Mouse (Mus musculus) c-Kit-positive CD71-negative TER-119-negative erythroid progenitor cells, embryonic 14.5 days (primary cell): ENCODE results near the gene Fbxl8.
"Not testable (repeated sequence)": the region's sequence is repeated elsewhere in the genome, so short reads cannot be mapped to it uniquely, and the experiment has no call there.

Experiments
- DNase-seq: peaks from one replicate; pipeline ENCODE4 v3.0.0-alpha.2; 2013; ENCODE audit warnings: low read depth

Fbxl8 gene

GRCm38 (mm10) chr8:105282239-105282638, 17.8 kb downstream of the Fbxl8 start:
- no peak for DNase-seq

- no peak for DNase-seq
Measured at GRCm38 (mm10) chr8:105283074-105283473, 18.6 kb downstream of the Fbxl8 start.

- DNase-seq = no peak
Measured at GRCm38 (mm10) chr8:105285514-105285913, 21.1 kb downstream of the Fbxl8 start.

- DNase-seq = no peak
Measured at GRCm38 (mm10) chr8:105286907-105287306, 22.5 kb downstream of the Fbxl8 start.

GRCm38 (mm10) chr8:105288231-105288630, 23.8 kb downstream of the Fbxl8 start:
- DNase-seq = no peak

- peak; percentile 96 for DNase-seq
Measured at GRCm38 (mm10) chr8:105288958-105289732, 24.7 kb downstream of the Fbxl8 start.

- DNase-seq = no peak
Measured at GRCm38 (mm10) chr8:105289805-105290460, 25.5 kb downstream of the Fbxl8 start, which contains the start of gene 4931428F04Rik. Gene 4931428F04Rik, minus strand, starts transcription at chr8:105289864.

- DNase-seq = peak; percentile 97
Measured at GRCm38 (mm10) chr8:105290554-105291314, 26.3 kb downstream of the Fbxl8 start.

GRCm38 (mm10) chr8:105291364-105291763, 26.9 kb downstream of the Fbxl8 start:
- DNase-seq = not testable (repeated sequence)

- not testable (repeated sequence) for DNase-seq
Measured at GRCm38 (mm10) chr8:105291802-105292201, 27.4 kb downstream of the Fbxl8 start.

- no peak for DNase-seq
Measured at GRCm38 (mm10) chr8:105292471-105292870, 28.0 kb downstream of the Fbxl8 start.

GRCm38 (mm10) chr8:105293405-105293804, 29.0 kb downstream of the Fbxl8 start:
- no peak for DNase-seq

- no peak for DNase-seq
Measured at GRCm38 (mm10) chr8:105294776-105295175, 30.3 kb downstream of the Fbxl8 start.

GRCm38 (mm10) chr8:105295256-105295655, 30.8 kb downstream of the Fbxl8 start:
- DNase-seq = no peak

- DNase-seq = no peak
Measured at GRCm38 (mm10) chr8:105295895-105296573, 31.6 kb downstream of the Fbxl8 start, which contains the start of gene Exoc3l. Gene Exoc3l, minus strand, starts transcription at chr8:105296101.

GRCm38 (mm10) chr8:105297511-105298192, 33.2 kb downstream of the Fbxl8 start, which contains the start of gene E2f4:
Gene E2f4, plus strand, starts transcription at chr8:105297663.
- peak; percentile 86 for DNase-seq

GRCm38 (mm10) chr8:105298351-105299252, 34.2 kb downstream of the Fbxl8 start:
- DNase-seq = no peak

GRCm38 (mm10) chr8:105299962-105300361, 35.5 kb downstream of the Fbxl8 start:
- no peak for DNase-seq

GRCm38 (mm10) chr8:105303396-105303795, 38.9 kb downstream of the Fbxl8 start:
- DNase-seq = no peak

- no peak for DNase-seq
Measured at GRCm38 (mm10) chr8:105303874-105304273, 39.4 kb downstream of the Fbxl8 start.
